Mouse (Mus musculus) pancreas, adult 10 weeks (tissue): ENCODE measurements around the gene Zic5. TPM values are rescaled to one million over a fixed set of nuclear protein-coding genes. Genes with fewer than 3 reads are reported as not detected.

Source experiments
- polyA plus RNA-seq: library from polyadenylated mRNA; stranded (reverse); fragments of 350-450 nt; fragmentation: Illumina TruSeq; extraction: RNeasy Lipid Tissue Mini Kit (QIAGEN cat#74804); gene quantifications from one replicate; pipeline ENCODE4 v1.2.3, GENCODE M21; 2015; ENCODE audit warnings: low read depth, low replicate concordance; ENCODE audit not compliant: insufficient read depth

The Zic5 gene
- polyA plus RNA-seq, result not detected

GRCm38 (mm10) chr14:122464763-122465741 is at the start of gene Zic5:
Gene Zic5, minus strand, starts transcription at chr14:122465677.

GRCm38 (mm10) chr14:122490441-122491328 is 25.2 kb upstream of the Zic5 start, which contains the start of gene Gm10837:
Gene Gm10837, plus strand, starts transcription at chr14:122490586.

GRCm38 (mm10) chr14:122474891-122475556 is 9.5 kb upstream of the Zic5 start, which contains the start of gene Zic2:
Gene Zic2, plus strand, starts transcription at chr14:122475435.

GRCm38 (mm10) chr14:122450496-122451382 is 14.7 kb downstream of the Zic5 start, which contains the start of gene Gm5089:
Gene Gm5089, minus strand, starts transcription at chr14:122451115.

Other genes starting within 250 kb of the Zic5 start
- gene Gm5089, start 14.6 kb downstream of the Zic5 start, polyA plus RNA-seq, result not detected
- not detected for gene Zic2, start 9.8 kb upstream of the Zic5 start, polyA plus RNA-seq
- not detected for gene Gm10837, start 24.9 kb upstream of the Zic5 start, polyA plus RNA-seq
- gene Pcca, start 68.6 kb upstream of the Zic5 start, polyA plus RNA-seq, result 21.5 TPM